Mouse (Mus musculus) heart, postnatal 0 days (tissue): ENCODE data around the gene Psenen. TPM values are rescaled to one million over a fixed set of nuclear protein-coding genes. Genes with fewer than 3 reads are reported as not detected.

Source experiments
- ATAC-seq: fragments of 200-750 bp; cut with Nextera tagmentation; 2 replicates; pipeline ENCODE4 v1.8.0; 2017; ENCODE audit warnings: low read depth, moderate number of reproducible peaks, moderate library complexity; ENCODE audit not compliant: insufficient read depth
- DNase-seq: peaks from one replicate; pipeline ENCODE4 v3.0.0-alpha.2; 2016; ENCODE audit warnings: low spot score
- H3K27ac ChIP-seq: fragments of 300-500 bp; sonication (generic); 2 replicates; pipeline ENCODE4 v1.5.1; 2014; ENCODE audit warnings: low read depth, mild to moderate bottlenecking
- H3K27me3 ChIP-seq: fragments of 300-500 bp; sonication (generic); 2 replicates; pipeline ENCODE4 v1.6.1; 2014; ENCODE audit warnings: low read length, mixed read lengths; ENCODE audit not compliant: control insufficient read depth, insufficient read depth
- H3K36me3 ChIP-seq: fragments of 300-500 bp; sonication (generic); replicated peaks from 2 replicates; pipeline ENCODE4 v1.6.1; 2014; ENCODE audit warnings: low read length, mixed read lengths; ENCODE audit not compliant: control insufficient read depth, insufficient read depth
- H3K4me1 ChIP-seq: fragments of 300-500 bp; sonication (generic); 2 replicates; pipeline ENCODE4 v1.6.1; 2014; ENCODE audit warnings: antibody characterized with exemption; ENCODE audit not compliant: control insufficient read depth, insufficient read depth
- H3K4me2 ChIP-seq: fragments of 300-500 bp; sonication (generic); 2 replicates; pipeline ENCODE4 v1.6.1; 2014; ENCODE audit warnings: low read depth, mild to moderate bottlenecking, low read length, moderate library complexity
- H3K4me3 ChIP-seq: fragments of 300-500 bp; sonication (generic); 2 replicates; pipeline ENCODE4 v1.5.1; 2014; ENCODE audit warnings: low read depth, low read length
- H3K9ac ChIP-seq: fragments of 300-500 bp; sonication (generic); replicated peaks from 2 replicates; pipeline ENCODE4 v1.6.1; 2014; ENCODE audit warnings: low read depth, low read length, mixed read lengths
- H3K9me3 ChIP-seq: fragments of 300-500 bp; sonication (generic); replicated peaks from 2 replicates; pipeline ENCODE4 v1.6.1; 2016; ENCODE audit warnings: low read length; ENCODE audit not compliant: control insufficient read depth
- CTCF ChIP-seq: IDR thresholded peaks from 2 replicates; pipeline ENCODE4 v1.5.1; 2016; ENCODE audit warnings: antibody characterized with exemption, control low read depth, low read depth
- EP300 ChIP-seq: IDR thresholded peaks from 2 replicates; pipeline ENCODE4 v1.6.1; 2016; ENCODE audit warnings: antibody characterized with exemption, low read depth
- WGBS: fragments of 180-500 bp; shearing (Covaris S2); extraction: QIAGEN DNeasy Blood & Tissue Kit; methylation state at CpG from one replicate; pipeline ENCODE4 v1.1.7; 2014; 5-methylcytosine and 5-hydroxymethylcytosine counted together
- microRNA-seq: library from miRNA; unstranded; fragments of <30 nt; microRNA quantifications from one replicate; pipeline ENCODE4, GENCODE M21; 2016
- polyA plus RNA-seq: library from polyadenylated mRNA; unstranded; fragments of >200 nt; fragmentation: Nextera tagmentation; extraction: Ambion mirVana; gene quantifications from 2 replicates; pipeline ENCODE4 v1.2.1, GENCODE M21; 2015
- total RNA-seq: library from RNA; depleted of rRNA; stranded (reverse); fragments of >200 nt; gene quantifications from 2 replicates; pipeline ENCODE4 v1.2.3, GENCODE M21; 2014; ENCODE audit warnings: low replicate concordance; rRNA removed

The Psenen gene
- total and polyA plus RNA-seq, 2 experiments from 2014 or later = 130 TPM

- TF ChIP-seq CTCF = no peak
- TF ChIP-seq EP300 = no peak
- H3K27me3 ChIP-seq = no peaks in the 10 kb centered on the region
- H3K36me3 ChIP-seq = peaks cover 12% of the 10 kb centered on the region
- H3K4me3 ChIP-seq = no peak overlapping the region
- WGBS = 78% methylated on average over 4 of the region's 4 CpGs
- no peak overlapping the region for H3K4me2 ChIP-seq
- ATAC-seq = no peak
- H3K27ac ChIP-seq = no peak overlapping the region
- no peak overlapping the region for H3K9ac ChIP-seq
- H3K9me3 ChIP-seq = no peaks in the 10 kb centered on the region
- H3K4me1 ChIP-seq = no peaks in the 10 kb centered on the region
- DNase-seq = no peak
Observed at GRCm38 (mm10) chr7:30520396-30520795, 43.0 kb downstream of the Psenen start.

- Histone ChIP-seq H3K9me3 (no peaks in the 10 kb centered on the region), H3K9ac (no peak overlapping the region), H3K4me2 (no peak overlapping the region), H3K27ac (no peak overlapping the region), H3K4me3 (no peak overlapping the region), H3K36me3 (peaks cover under 1% of the 10 kb centered on the region; the same call in 1 of the 2 replicates), H3K27me3 (no peaks in the 10 kb centered on the region), H3K4me1 (no peaks in the 10 kb centered on the region)
- ATAC-seq = no peak
- WGBS = 31% methylated on average over 8 of the region's 8 CpGs
- no peak for TF ChIP-seq CTCF
- no peak for TF ChIP-seq EP300
- no peak for DNase-seq
Observed at GRCm38 (mm10) chr7:30518325-30518724, 45.1 kb downstream of the Psenen start.

DNA sequence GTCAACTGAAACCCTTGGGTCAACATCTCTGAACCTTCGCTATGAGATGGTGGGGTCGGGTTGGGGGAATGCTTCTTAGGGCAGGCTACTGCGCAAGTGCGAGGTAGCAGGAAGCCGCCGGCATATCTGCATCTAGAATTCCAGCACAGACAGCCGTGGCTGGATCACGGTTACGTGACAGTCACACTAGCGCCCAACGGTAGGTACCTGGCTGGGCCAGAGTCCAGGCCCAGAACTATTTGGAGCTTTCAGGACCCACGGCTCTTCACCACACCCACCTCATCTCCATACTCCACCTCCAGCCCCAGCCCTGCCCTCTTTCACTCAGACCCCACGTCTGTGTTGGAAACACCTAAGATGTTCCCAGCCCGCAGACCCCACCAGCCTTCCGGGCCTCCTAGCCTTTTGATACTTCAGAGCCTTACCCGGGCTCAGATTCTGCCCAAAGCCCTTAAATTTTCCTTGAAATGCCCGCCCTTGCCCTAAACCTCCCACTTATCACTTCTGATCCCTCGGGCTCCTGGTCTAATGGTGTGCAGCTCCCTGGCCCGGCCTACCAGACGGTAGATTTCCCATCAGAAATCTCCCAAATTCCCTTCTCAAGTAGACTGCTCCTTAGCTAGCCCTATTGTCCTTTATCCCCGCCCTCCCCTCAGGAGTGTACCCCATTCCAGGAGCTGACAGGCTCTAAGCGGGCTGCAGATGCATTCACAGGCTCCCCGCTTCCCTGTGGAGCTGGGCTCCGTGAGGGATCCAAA lies 48.2 kb downstream of the Psenen start:
- Histone ChIP-seq H3K36me3 (no peaks in the 10 kb centered on the region), H3K4me3 (no peak overlapping the region), H3K4me1 (no peaks in the 10 kb centered on the region), H3K4me2 (no peak overlapping the region), H3K27me3 (no peaks in the 10 kb centered on the region), H3K9me3 (no peaks in the 10 kb centered on the region), H3K9ac (no peak overlapping the region), H3K27ac (no peak overlapping the region)
- 43% methylated on average over 24 of the region's 24 CpGs for WGBS
- ATAC-seq (no peak), DNase-seq (no peak)
- TF ChIP-seq EP300 (no peak), CTCF (no peak)

Small RNA genes within 50 kb of the gene (microRNA-seq; reads per million reads assigned to microRNA genes)
- gene Gm38670 = 1.8 reads per million, percentile 2 among the genes with 10 or more reads in this experiment
- gene Mir3569 = not detected

Other genes starting within 250 kb of the Psenen start
Only the 30 nearest of the 33 such genes appear.
- 3.6 and 5.4 TPM in 2 replicates for gene Lrfn3, start 200.9 kb downstream of the Psenen start, total RNA-seq
- 0.40 and 0.69 TPM in 2 replicates for gene Lrfn3, start 200.9 kb downstream of the Psenen start, polyA plus RNA-seq
- 15.2 and 31.2 TPM in 2 replicates for gene Tyrobp, start 149.9 kb downstream of the Psenen start, total RNA-seq
- 30.4 and 35.8 TPM in 2 replicates for gene Tyrobp, start 149.9 kb downstream of the Psenen start, polyA plus RNA-seq
- gene Hcst, start 143.8 kb downstream of the Psenen start, total RNA-seq = not detected in 2 replicates
- gene Hcst, start 143.8 kb downstream of the Psenen start, polyA plus RNA-seq = 1.1 and 1.4 TPM in 2 replicates
- gene Nfkbid, start 141.9 kb downstream of the Psenen start, total RNA-seq = 0.19 and 5.0 TPM in 2 replicates
- 0.38 and 0.44 TPM in 2 replicates for gene Nfkbid, start 141.9 kb downstream of the Psenen start, polyA plus RNA-seq
- gene Aplp1, start 118.1 kb downstream of the Psenen start, total RNA-seq = 3.6 and 11.4 TPM in 2 replicates
- gene Aplp1, start 118.1 kb downstream of the Psenen start, polyA plus RNA-seq = 4.2 and 5.2 TPM in 2 replicates
- gene Kirrel2, start 105.9 kb downstream of the Psenen start, total RNA-seq = not detected in 2 replicates
- gene Kirrel2, start 105.9 kb downstream of the Psenen start, polyA plus RNA-seq = 0.15 TPM in 1 of 2 replicates, not detected in the other
- gene Nphs1, start 105.3 kb downstream of the Psenen start, total RNA-seq = not detected in 2 replicates
- 0.05 TPM in 1 of 2 replicates, not detected in the other for gene Nphs1, start 105.3 kb downstream of the Psenen start, polyA plus RNA-seq
- not detected in 2 replicates for gene Prodh2, start 70.0 kb downstream of the Psenen start, total RNA-seq
- gene Prodh2, start 70.0 kb downstream of the Psenen start, polyA plus RNA-seq = not detected in 2 replicates
- gene Arhgap33, start 28.6 kb downstream of the Psenen start, total RNA-seq = 0.31 and 4.3 TPM in 2 replicates
- gene Arhgap33, start 28.6 kb downstream of the Psenen start, polyA plus RNA-seq = 0.80 and 1.0 TPM in 2 replicates
- 72.0 and 93.3 TPM in 2 replicates for gene Hspb6, start 11.4 kb downstream of the Psenen start, total RNA-seq
- 339 and 340 TPM in 2 replicates for gene Hspb6, start 11.4 kb downstream of the Psenen start, polyA plus RNA-seq
- gene Proser3, start 11.3 kb downstream of the Psenen start, total RNA-seq = 6.5 and 7.1 TPM in 2 replicates
- 2.5 and 3.2 TPM in 2 replicates for gene Proser3, start 11.3 kb downstream of the Psenen start, polyA plus RNA-seq
- 11.9 and 19.7 TPM in 2 replicates for gene Lin37, start 3.8 kb downstream of the Psenen start, total RNA-seq
- 26.2 and 27.1 TPM in 2 replicates for gene Lin37, start 3.8 kb downstream of the Psenen start, polyA plus RNA-seq
- 36.9 and 41.9 TPM in 2 replicates for gene U2af1l4, start 326 bp downstream of the Psenen start, total RNA-seq
- 120 and 123 TPM in 2 replicates for gene U2af1l4, start 326 bp downstream of the Psenen start, polyA plus RNA-seq
- gene Gm49396, start 283 bp downstream of the Psenen start, total RNA-seq = 0.08 and 0.61 TPM in 2 replicates
- 3.0 and 3.4 TPM in 2 replicates for gene Gm49396, start 283 bp downstream of the Psenen start, polyA plus RNA-seq
- gene Igflr1, start 1.8 kb upstream of the Psenen start, total RNA-seq = 0.54 and 3.3 TPM in 2 replicates
- gene Igflr1, start 1.8 kb upstream of the Psenen start, polyA plus RNA-seq = 0.94 and 1.9 TPM in 2 replicates
- 12.1 and 13.4 TPM in 2 replicates for gene Kmt2b, start 25.1 kb upstream of the Psenen start, total RNA-seq
- gene Kmt2b, start 25.1 kb upstream of the Psenen start, polyA plus RNA-seq = 2.9 and 3.2 TPM in 2 replicates
- not detected in 2 replicates for gene Zbtb32, start 35.3 kb upstream of the Psenen start, total RNA-seq
- gene Zbtb32, start 35.3 kb upstream of the Psenen start, polyA plus RNA-seq = 0.11 and 0.27 TPM in 2 replicates
- 1.1 and 73.4 TPM in 2 replicates for gene Upk1a, start 49.2 kb upstream of the Psenen start, total RNA-seq
- gene Upk1a, start 49.2 kb upstream of the Psenen start, polyA plus RNA-seq = 0.56 and 0.60 TPM in 2 replicates
- 1,408 and 1,527 TPM in 2 replicates for gene Cox6b1, start 62.5 kb upstream of the Psenen start, total RNA-seq
- gene Cox6b1, start 62.5 kb upstream of the Psenen start, polyA plus RNA-seq = 4,395 and 4,405 TPM in 2 replicates
- not detected in 2 replicates for gene Etv2, start 72.2 kb upstream of the Psenen start, total RNA-seq
- not detected in 2 replicates for gene Etv2, start 72.2 kb upstream of the Psenen start, polyA plus RNA-seq
- gene Rbm42, start 86.7 kb upstream of the Psenen start, total RNA-seq = 93.4 and 114 TPM in 2 replicates
- 71.3 and 71.6 TPM in 2 replicates for gene Rbm42, start 86.7 kb upstream of the Psenen start, polyA plus RNA-seq
- gene Haus5, start 101.4 kb upstream of the Psenen start, total RNA-seq = 17.5 and 19.8 TPM in 2 replicates
- 9.5 and 10.5 TPM in 2 replicates for gene Haus5, start 101.4 kb upstream of the Psenen start, polyA plus RNA-seq
- gene Pmis2, start 108.0 kb upstream of the Psenen start, total RNA-seq = not detected in 2 replicates
- not detected in 2 replicates for gene Pmis2, start 108.0 kb upstream of the Psenen start, polyA plus RNA-seq
- gene 2200002J24Rik, start 135.3 kb upstream of the Psenen start, total RNA-seq = 1.5 and 6.6 TPM in 2 replicates
- gene 2200002J24Rik, start 135.3 kb upstream of the Psenen start, polyA plus RNA-seq = 5.8 and 6.4 TPM in 2 replicates
- not detected in 2 replicates for gene Atp4a, start 148.6 kb upstream of the Psenen start, total RNA-seq
- gene Atp4a, start 148.6 kb upstream of the Psenen start, polyA plus RNA-seq = 0.04 TPM in 1 of 2 replicates, not detected in the other
- gene Tmem147, start 165.9 kb upstream of the Psenen start, total RNA-seq = 228 and 261 TPM in 2 replicates
- gene Tmem147, start 165.9 kb upstream of the Psenen start, polyA plus RNA-seq = 283 and 304 TPM in 2 replicates
- not detected in 2 replicates for gene Gapdhs, start 180.1 kb upstream of the Psenen start, total RNA-seq
- 0.16 TPM in 1 of 2 replicates, not detected in the other for gene Gapdhs, start 180.1 kb upstream of the Psenen start, polyA plus RNA-seq
- gene Sbsn, start 187.8 kb upstream of the Psenen start, total RNA-seq = 0.23 and 4.6 TPM in 2 replicates
- 2.5 and 2.6 TPM in 2 replicates for gene Sbsn, start 187.8 kb upstream of the Psenen start, polyA plus RNA-seq
- 1.1 and 8.1 TPM in 2 replicates for gene Dmkn, start 200.1 kb upstream of the Psenen start, total RNA-seq
- 10.4 and 13.8 TPM in 2 replicates for gene Dmkn, start 200.1 kb upstream of the Psenen start, polyA plus RNA-seq
- not detected in 2 replicates for gene Krtdap, start 224.3 kb upstream of the Psenen start, total RNA-seq
- 0.40 and 1.3 TPM in 2 replicates for gene Krtdap, start 224.3 kb upstream of the Psenen start, polyA plus RNA-seq